Mouse (Mus musculus) adrenal gland, adult (tissue): ENCODE data around the gene Gzmb.
"Not testable (repeated sequence)": the region's sequence is repeated elsewhere in the genome, so short reads cannot be mapped to it uniquely, and the experiment has no call there.

ENCODE experiments used
- DNase-seq, 2 experiments: peaks; one replicate each; pipeline ENCODE4 v3.0.0; 2022 to 2023; ENCODE audit warnings: low spot score in 1 of 2; ENCODE audit not compliant: inconsistent age in 2 of 2

Gene Gzmb

DNA sequence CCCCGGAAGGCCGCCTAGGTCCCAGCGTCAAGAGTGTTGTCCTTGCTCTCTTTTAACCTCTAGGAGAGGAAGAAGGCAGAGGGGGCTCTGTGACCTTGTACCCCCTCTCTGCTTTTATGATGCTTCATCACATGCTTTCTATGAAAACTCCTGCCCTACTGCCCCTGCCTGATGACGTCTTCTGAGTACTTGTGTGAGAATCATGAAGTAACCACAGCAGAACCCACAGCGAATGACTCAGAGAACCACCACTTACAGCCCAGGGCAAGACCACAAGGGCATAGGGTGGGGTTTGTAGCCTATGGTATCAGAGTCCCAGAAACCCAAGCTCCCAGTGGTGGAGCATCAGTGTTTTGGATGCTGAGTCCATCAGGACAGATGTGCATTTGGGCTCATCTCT lies at the start of gene Gzmb:
Gene Gzmb, minus strand, starts transcription at position 108 of the 400 bp plus-strand sequence.
- DNase-seq: no peak

DNA sequence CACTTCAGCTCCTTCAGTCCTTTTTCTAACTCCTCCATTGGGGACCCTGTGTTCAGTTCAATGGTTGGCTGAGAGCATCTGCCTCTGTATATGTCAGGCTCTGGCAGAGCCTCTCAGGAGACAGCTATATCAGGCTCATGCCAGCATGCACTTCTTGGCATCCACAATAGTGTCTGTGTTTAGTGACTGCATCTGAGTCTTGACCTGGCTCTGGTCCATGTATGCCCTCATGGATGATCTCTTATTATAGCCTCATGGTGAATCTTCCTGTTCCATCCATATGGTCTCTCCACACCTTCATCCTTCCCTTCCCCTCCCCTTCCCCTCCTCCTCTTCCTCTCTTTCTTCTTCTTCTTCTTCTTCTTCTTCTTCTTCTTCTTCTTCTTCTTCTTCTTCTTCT lies 49.7 kb upstream of the Gzmb start:
- not testable (repeated sequence) for DNase-seq

DNA sequence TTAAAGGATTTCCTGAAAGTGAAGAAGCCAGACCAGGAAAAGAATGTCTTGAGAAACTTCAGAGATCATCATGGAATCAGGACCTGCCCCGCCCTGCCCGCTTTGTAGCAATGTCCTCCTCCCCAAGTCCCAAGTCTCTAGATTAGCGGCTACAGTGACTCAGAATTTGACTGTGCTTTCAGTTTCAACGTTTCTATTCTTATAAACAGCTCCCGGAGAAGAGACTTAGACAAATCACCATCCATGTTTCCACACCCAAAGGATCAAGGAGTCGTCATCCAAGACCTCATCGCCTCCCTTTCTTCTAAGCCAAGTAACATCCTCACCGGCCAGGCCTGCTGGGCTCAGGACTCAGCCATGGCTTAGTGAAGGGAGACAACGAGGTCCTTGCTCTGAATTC lies 48.2 kb upstream of the Gzmb start:
- DNase-seq: no peak

- peak in 1 of 2 experiments; percentile 77 for DNase-seq
Observed at GRCm38 (mm10) chr14:56304149-56304548, 42.1 kb upstream of the Gzmb start.

DNA sequence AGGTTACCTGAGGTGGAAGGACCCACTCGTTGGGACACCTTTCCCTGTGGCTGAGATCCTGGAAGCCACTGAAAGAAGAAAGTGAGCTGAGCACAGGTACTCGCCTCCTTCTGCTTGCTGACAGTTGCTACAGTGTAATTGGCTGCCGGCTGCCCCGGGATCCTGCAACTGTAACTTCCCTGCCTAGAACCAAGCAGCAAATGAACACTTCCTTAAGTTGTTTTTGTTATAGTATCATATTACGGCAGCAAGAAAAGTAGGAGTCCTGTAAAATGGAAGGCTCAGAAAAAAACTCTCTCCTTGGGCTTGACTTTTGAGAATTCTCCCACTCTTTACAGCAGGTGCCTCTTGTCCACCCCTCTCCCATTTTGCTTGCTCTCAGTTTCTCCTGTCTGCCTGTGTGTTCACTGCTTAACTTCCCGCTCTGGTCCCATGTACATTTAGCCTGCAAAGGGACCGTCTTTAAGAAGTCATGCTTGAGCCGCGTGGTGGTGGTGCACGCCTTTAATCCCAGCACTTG lies 41.5 kb upstream of the Gzmb start:
- DNase-seq: no peak

- no peak for DNase-seq
Observed at GRCm38 (mm10) chr14:56302091-56302490, 40.0 kb upstream of the Gzmb start.

- DNase-seq: no peak
Observed at GRCm38 (mm10) chr14:56296786-56297185, 34.7 kb upstream of the Gzmb start.

DNA sequence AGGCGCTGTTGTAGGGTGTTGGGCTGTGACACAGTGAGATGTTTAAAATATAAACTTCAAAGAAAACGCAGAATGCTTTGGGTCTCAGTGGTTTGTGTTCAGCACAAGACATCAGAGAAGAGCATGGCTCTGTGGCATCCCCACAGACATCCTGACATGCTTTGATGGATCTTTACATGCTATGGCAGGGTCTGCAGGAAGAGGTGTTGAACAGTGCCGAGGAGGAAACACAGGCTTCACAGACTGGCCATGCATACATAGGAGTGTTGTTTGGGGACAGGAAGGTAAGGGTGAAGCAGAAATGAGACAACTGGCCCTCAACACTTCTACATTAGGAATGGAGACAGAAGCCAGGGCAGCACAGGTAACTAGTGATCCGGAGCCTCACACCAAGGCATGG lies 34.0 kb upstream of the Gzmb start:
- no peak for DNase-seq

GRCm38 (mm10) chr14:56293146-56293545 lies 31.1 kb upstream of the Gzmb start:
- no peak for DNase-seq

DNA sequence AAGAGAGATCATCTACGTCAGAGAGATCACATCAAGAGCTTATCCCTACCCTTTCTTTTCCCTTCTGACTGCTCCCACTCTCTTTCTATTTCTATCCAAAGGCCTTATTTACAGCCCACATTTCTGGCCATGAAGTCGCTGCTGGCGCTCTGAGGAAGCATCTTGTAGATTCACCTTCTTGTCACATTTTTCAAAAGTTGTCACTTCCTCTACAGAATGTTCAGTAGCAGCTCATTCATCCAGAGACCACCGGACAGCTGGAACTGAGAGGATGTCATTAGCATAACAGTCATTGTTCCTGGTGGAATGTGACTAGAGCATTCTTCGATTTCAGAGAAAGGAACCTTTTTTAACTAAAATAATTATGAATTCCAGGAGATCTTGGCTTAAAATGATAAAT lies 26.6 kb upstream of the Gzmb start:
- DNase-seq: no peak

GRCm38 (mm10) chr14:56287806-56288205 lies 25.7 kb upstream of the Gzmb start:
- no peak for DNase-seq

DNA sequence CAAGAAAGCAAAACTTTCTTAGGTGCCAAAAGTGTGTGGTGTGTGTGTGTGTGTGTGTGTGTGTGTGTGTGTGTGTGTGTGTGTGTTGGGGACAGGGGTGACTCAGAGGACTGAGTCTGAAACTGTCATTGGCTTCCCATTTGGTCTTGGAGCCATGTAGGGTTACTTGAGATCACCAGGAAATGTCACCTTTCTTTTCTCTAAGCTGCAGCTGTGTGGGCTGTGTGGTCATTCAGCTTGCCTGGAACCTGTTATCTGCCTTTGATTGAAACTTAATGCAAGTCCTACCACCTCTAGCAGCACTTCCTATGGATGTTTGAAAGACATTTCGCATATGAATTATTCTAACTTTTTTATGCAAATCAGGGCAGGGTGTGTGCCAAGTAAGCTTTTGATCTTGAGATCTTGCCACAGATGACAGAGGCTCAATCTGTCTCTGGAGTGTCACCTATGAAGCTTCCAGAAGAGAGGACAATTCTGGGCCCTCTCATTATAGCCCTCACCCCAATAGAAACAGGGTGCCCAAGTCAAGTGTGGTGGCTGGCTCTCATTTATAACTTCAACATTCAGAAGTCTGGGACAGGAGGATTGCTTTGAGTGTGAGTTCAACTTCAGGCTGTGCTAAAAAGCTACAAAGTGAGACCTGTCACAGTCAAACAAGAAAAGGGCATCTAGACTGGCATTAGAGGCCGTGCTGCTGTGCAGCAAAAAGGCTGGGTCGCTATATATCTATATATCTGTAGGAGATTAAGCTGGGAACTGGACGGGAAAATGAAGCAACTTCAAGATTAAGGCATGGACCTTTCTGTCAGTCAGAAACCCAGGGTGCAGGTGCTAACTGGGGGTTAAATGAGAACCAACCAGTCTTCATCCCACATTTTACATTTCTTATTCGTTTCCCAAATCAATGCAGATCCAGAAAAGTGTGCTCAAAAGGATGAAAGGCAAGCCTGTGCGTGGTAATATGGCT lies 22.6 kb upstream of the Gzmb start:
- DNase-seq: no peak

- no peak for DNase-seq
Observed at GRCm38 (mm10) chr14:56283816-56284215, 21.8 kb upstream of the Gzmb start.

- DNase-seq: no peak
Observed at GRCm38 (mm10) chr14:56281090-56281489, 19.0 kb upstream of the Gzmb start.

DNA sequence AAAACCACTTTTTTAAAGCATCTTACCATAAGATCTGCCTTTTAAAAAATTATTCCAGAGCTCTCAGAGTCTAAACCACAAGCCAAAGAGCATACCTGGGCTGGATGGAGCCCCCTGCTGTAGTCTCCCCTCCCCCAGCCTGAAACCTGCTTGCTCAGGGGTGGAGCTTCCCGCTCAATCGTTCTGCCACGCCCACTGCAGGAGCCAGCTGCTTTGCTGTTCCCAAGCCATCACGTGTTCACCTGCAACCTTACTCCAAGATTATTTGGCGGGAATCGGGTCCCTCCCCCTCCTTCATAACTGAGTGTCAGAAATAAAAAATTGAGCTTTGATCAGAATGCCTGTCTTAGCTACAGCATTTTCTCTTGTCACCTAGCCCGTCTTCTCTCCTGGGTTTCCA lies 16.6 kb upstream of the Gzmb start:
- not testable (repeated sequence) for DNase-seq

DNA sequence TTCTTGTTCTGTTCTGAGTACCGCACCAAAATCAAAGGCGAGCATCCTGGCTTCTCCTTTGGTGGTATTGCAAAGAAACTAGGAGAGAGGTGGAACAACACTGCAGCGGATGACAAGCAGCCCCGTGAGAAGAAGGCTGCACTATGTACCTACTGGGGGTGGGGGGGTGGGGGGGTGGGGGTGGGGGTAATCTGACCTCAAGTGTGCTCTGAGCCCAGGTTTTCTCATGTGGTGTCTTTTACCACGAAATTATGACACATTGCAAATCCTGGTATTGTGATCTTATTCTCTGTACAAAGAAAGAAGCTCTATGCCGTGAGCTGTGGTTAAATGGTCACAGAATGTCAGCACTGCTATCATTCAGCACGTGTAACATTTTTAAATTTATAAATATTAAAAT lies 14.0 kb upstream of the Gzmb start:
- not testable (repeated sequence) for DNase-seq

DNA sequence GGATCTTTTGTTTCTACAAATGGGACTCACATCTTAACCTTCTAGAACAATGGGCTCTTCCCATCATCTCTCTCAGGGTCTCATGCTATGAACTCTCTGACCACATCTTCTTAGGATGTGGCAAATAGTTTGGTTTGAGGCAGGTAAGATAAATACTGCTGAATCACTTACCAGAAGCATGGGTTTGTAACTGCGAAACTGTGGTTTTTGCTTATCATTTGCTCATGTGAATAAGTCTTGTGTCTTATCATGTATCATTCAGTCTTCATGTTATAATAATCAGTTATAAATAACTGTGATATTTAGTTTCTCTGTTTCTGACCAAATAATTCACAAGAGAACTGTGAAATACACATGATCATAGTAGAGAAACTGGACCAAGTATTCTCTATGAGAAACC lies 4.0 kb upstream of the Gzmb start:
- no peak for DNase-seq

- DNase-seq: no peak
Observed at GRCm38 (mm10) chr14:56240409-56240808, 21.7 kb downstream of the Gzmb start.

GRCm38 (mm10) chr14:56234556-56234955 lies 27.5 kb downstream of the Gzmb start, which contains the start of gene Gzmc:
TSS of gene Gzmc (minus strand) at chr14:56234656.
- DNase-seq: no peak

DNA sequence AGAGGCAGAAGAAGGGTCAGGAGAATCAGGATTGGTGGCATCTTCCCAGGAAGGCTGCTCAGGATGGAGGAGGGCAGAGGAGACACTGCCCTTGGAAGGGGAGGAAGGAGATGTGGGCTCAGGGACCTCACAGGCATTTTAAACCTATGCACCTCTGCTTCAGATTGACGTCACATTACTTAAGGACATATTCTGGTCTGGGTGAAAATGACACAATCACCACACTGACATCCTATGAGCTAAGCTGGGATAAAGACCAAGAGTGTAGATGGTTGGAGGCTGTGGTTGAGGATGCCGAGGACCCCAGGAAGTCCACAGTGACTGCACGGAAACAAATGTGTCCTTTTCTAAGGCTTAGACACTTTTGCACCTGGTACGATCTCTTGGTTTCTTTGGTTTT lies 50.7 kb downstream of the Gzmb start, which contains the start of gene Gzmf:
Gene Gzmf, minus strand, starts transcription at position 101 of the 400 bp plus-strand sequence.
- DNase-seq: no peak
